Mouse (Mus musculus): ENCODE measurements around the gene 4930447C04Rik. TPM values are rescaled to one million over a fixed set of nuclear protein-coding genes. Genes with fewer than 3 reads are reported as not detected.

4930447C04Rik gene
- polyA plus RNA-seq, 1 experiment from 2014 or later, result 0.08 TPM

DNA sequence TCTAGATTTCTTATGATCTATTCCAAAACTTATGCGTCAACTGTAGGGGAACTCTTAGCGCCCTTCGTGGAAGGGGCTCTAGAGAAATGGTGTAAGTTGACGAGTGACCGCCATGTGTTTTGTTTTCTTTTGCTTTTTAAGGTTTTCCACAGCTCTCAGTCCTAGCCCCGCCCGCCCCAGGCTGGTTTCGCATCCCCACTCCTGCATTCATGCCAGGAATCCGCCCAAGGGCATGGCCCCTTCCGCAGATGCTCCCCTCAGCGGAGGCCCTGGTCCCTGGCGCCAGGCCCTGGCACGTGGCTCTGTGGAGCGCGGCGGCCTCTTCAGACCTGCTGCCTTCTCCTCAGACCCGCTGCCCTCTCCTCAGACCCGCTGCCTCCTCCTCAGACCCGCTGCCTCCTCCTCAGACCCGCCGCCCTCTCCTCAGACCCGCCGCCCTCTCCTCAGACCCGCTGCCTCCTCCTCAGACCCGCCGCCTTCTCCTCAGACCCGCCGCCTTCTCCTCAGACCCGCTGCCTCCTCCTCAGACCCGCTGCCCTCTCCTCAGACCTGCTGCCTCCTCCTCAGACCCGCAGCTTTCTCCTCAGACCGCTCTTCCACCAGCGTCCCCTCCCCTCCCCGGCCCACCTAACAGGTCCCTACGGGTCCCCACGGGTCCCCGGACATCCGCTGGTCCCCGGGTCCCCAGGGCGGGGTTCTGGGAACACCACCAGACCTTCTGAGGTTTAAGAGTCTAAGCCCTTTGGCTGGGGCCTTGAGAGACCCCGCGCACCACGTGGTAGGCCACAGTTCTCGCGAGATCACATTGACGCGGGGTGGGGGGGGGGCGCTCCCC lies 23.2 kb downstream of the 4930447C04Rik start:
- Histone ChIP-seq H3K4me3 (ENCODE audit: low read depth, low read length) (0 out of 2 replicates have a peak overlapping the region, but pooled peaks have one; percentile 6), H3K9me3 (ENCODE audit: low read length) (no peaks in the 10 kb centered on the region; the same call in 1 of the 2 replicates), H3K9ac (replicated peaks; ENCODE audit: low read depth) (no peak overlapping the region), H3K36me3 (ENCODE audit: insufficient read depth, low read length) (no peaks in the 10 kb centered on the region), H3K4me2 (replicated peaks; ENCODE audit: low read depth, low read length) (peak overlapping the region; percentile 42), H3K27me3 (replicated peaks; ENCODE audit: insufficient read depth, low read length) (no peaks in the 10 kb centered on the region), H3K4me1 (ENCODE audit: insufficient read depth, low read depth, low read length) (no peaks in the 10 kb centered on the region), H3K27ac (ENCODE audit: low read length) (no peak overlapping the region)
- 17% methylated on average over 43 of the region's 48 CpGs for WGBS
- no peak for DNase-seq (ENCODE audit: low spot score)
- no peak for TF ChIP-seq EP300 (IDR thresholded peaks at IDR 0.05)
- no peak for TF ChIP-seq CTCF (IDR thresholded peaks at IDR 0.05)
- no peak for ATAC-seq

DNA sequence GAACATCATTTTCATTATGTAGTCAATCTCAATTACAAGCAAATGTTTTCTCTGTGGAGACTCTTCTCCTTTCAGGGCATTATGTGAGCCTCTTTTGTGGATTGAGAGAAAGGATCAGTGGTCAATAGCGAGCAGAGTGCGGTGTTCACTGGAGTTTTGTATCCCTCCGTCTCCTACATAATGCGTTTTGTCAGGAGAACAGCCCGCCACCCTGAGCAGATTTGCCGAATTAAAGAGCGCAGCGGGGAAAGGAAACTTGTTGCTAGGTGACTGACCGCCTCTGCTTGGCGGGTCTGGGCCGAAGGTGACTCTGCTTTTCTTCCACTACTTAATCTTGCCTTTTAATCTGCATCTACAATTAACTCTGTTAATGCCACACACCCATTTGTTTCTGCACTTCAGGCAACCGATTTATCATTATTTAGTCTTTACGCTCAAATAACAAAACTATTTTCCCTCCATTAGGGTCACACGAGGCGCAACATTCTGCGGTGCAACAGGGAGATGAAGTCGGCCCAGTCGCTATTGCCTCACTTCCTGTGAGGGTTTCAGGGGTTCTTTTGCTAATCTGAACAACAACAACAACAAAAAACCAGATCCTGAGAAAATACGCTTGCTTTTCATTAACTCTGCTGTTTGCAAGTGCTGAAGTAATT lies 86.1 kb downstream of the 4930447C04Rik start:
- no peaks in the 10 kb centered on the region for H3K4me1 ChIP-seq (ENCODE audit: insufficient read depth, low read depth, low read length)
- no peak overlapping the region for H3K4me3 ChIP-seq (ENCODE audit: low read depth, low read length)
- no peak overlapping the region for H3K9ac ChIP-seq (replicated peaks; ENCODE audit: low read depth)
- H3K27me3 ChIP-seq (replicated peaks; ENCODE audit: insufficient read depth, low read length), result peaks cover 11% of the 10 kb centered on the region; the same call in 1 of the 2 replicates
- H3K9me3 ChIP-seq (ENCODE audit: low read length), result no peaks in the 10 kb centered on the region
- 6% methylated on average over 19 of the region's 19 CpGs for WGBS
- no peaks in the 10 kb centered on the region for H3K36me3 ChIP-seq (ENCODE audit: insufficient read depth, low read length)
- DNase-seq (ENCODE audit: low spot score) (no peak), ATAC-seq (no peak)
- H3K4me2 ChIP-seq (replicated peaks; ENCODE audit: low read depth, low read length), result no peak overlapping the region; the same call in 1 of the 2 replicates
- H3K27ac ChIP-seq (ENCODE audit: low read length), result no peak overlapping the region
- no peak for TF ChIP-seq EP300 (IDR thresholded peaks at IDR 0.05)
- TF ChIP-seq CTCF (IDR thresholded peaks at IDR 0.05), result no peak

DNA sequence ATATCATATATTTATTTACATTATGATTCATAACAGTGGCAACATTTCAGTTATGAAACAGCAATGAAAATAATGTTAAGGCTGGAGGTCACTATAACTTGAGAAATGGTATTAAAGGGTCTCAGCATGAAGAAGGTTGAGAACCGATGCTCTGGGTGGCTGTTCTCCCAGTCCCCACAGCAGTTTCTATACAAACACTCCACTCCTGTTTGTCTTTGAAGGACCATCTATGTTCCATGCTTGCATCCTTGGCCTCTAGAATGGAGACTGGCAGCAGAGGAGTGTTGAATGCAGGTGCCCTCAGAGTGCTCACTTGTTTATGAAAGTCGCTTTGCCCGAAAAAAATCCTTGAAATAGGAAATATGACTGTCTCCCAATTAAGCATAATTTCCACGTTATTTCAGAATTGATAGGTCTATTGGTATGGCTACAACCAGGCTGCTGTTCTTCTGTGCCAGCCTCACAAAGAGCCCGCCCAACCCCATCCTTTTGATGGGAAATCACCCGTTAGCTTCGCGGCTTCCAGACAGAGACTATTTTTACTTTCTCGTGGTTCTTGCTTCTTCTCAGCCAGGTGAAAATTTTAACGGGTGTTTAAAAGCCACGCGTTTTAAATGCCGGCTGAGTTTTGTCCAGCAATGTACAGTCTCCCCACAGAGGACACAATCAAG lies 87.0 kb downstream of the 4930447C04Rik start:
- Histone ChIP-seq H3K9ac (replicated peaks; ENCODE audit: low read depth) (no peak overlapping the region), H3K4me2 (replicated peaks; ENCODE audit: low read depth, low read length) (no peak overlapping the region), H3K4me1 (ENCODE audit: insufficient read depth, low read depth, low read length) (no peaks in the 10 kb centered on the region), H3K27ac (ENCODE audit: low read length) (no peak overlapping the region), H3K9me3 (ENCODE audit: low read length) (no peaks in the 10 kb centered on the region), H3K4me3 (ENCODE audit: low read depth, low read length) (no peak overlapping the region), H3K36me3 (ENCODE audit: insufficient read depth, low read length) (no peaks in the 10 kb centered on the region), H3K27me3 (replicated peaks; ENCODE audit: insufficient read depth, low read length) (peaks cover 16% of the 10 kb centered on the region)
- TF ChIP-seq EP300 (IDR thresholded peaks at IDR 0.05), result no peak
- TF ChIP-seq CTCF (IDR thresholded peaks at IDR 0.05), result no peak
- ATAC-seq (no peak), DNase-seq (ENCODE audit: low spot score) (no peak)
- WGBS, result 41% methylated on average over 13 of the region's 13 CpGs

- TF ChIP-seq CTCF (IDR thresholded peaks at IDR 0.05), result no peak
- no peak for TF ChIP-seq EP300 (IDR thresholded peaks at IDR 0.05)
- Histone ChIP-seq H3K9me3 (ENCODE audit: low read length) (no peaks in the 10 kb centered on the region), H3K4me2 (replicated peaks; ENCODE audit: low read depth, low read length) (no peak overlapping the region), H3K27ac (ENCODE audit: low read length) (no peak overlapping the region), H3K27me3 (replicated peaks; ENCODE audit: insufficient read depth, low read length) (peaks cover 16% of the 10 kb centered on the region), H3K4me3 (ENCODE audit: low read depth, low read length) (no peak overlapping the region), H3K4me1 (ENCODE audit: insufficient read depth, low read depth, low read length) (no peaks in the 10 kb centered on the region), H3K36me3 (ENCODE audit: insufficient read depth, low read length) (no peaks in the 10 kb centered on the region), H3K9ac (replicated peaks; ENCODE audit: low read depth) (no peak overlapping the region)
- DNase-seq (ENCODE audit: low spot score) (no peak), ATAC-seq (no peak)
- 68% methylated on average over 6 of the region's 6 CpGs for WGBS
Observed at GRCm38 (mm10) chr12:72852264-72852663, 88.3 kb downstream of the 4930447C04Rik start.

- H3K4me2 ChIP-seq (replicated peaks; ENCODE audit: low read depth, low read length), result no peak overlapping the region
- H3K4me1 ChIP-seq (ENCODE audit: insufficient read depth, low read depth, low read length), result no peaks in the 10 kb centered on the region
- H3K27ac ChIP-seq (ENCODE audit: low read length), result no peak overlapping the region
- ATAC-seq, result no peak
- H3K9me3 ChIP-seq (ENCODE audit: low read length), result no peaks in the 10 kb centered on the region
- no peak overlapping the region for H3K4me3 ChIP-seq (ENCODE audit: low read depth, low read length)
- TF ChIP-seq CTCF (IDR thresholded peaks at IDR 0.05) (no peak), EP300 (IDR thresholded peaks at IDR 0.05) (no peak)
- DNase-seq (ENCODE audit: low spot score), result no peak
- H3K36me3 ChIP-seq (ENCODE audit: insufficient read depth, low read length), result no peaks in the 10 kb centered on the region
- 65% methylated on average over 9 of the region's 9 CpGs for WGBS
- H3K27me3 ChIP-seq (replicated peaks; ENCODE audit: insufficient read depth, low read length), result peaks cover 14% of the 10 kb centered on the region
- no peak overlapping the region for H3K9ac ChIP-seq (replicated peaks; ENCODE audit: low read depth)
Observed at GRCm38 (mm10) chr12:72850146-72850545, 90.4 kb downstream of the 4930447C04Rik start.

DNA sequence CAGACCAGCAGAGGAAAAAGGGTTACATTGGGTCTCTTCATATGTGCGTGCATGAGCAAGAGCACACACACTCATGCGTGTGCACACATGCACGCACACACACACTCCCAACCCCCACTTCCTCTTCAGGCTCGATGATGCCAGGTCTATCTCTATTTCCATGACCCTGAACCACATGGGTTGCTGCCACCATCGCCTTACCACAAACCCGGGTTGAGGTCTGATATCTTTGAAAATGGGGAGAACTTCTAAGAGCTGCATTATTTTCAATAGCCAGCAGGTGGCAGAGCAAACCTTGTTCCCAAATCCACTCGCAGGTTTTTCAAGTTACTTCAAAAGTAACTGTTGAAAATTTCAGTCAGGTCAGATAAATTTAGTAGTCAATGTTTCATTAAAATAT lies 92.8 kb downstream of the 4930447C04Rik start:
- no peak for ATAC-seq
- WGBS, result 26% methylated on average over 7 of the region's 7 CpGs
- peak; percentile 61 for DNase-seq (ENCODE audit: low spot score)
- H3K4me3 ChIP-seq (ENCODE audit: low read depth, low read length), result no peak overlapping the region
- TF ChIP-seq EP300 (IDR thresholded peaks at IDR 0.05) (no peak), CTCF (IDR thresholded peaks at IDR 0.05) (peak; percentile 71)
- no peaks in the 10 kb centered on the region for H3K36me3 ChIP-seq (ENCODE audit: insufficient read depth, low read length)
- H3K27me3 ChIP-seq (replicated peaks; ENCODE audit: insufficient read depth, low read length), result peaks cover 5% of the 10 kb centered on the region
- H3K4me2 ChIP-seq (replicated peaks; ENCODE audit: low read depth, low read length), result no peak overlapping the region
- H3K4me1 ChIP-seq (ENCODE audit: insufficient read depth, low read depth, low read length), result no peaks in the 10 kb centered on the region
- H3K9me3 ChIP-seq (ENCODE audit: low read length), result no peaks in the 10 kb centered on the region
- no peak overlapping the region for H3K9ac ChIP-seq (replicated peaks; ENCODE audit: low read depth)
- H3K27ac ChIP-seq (ENCODE audit: low read length), result no peak overlapping the region
